In genomic region chr13:102886147-102886546, GRCm38 (mm10) we compare ENCODE assay signal across 15 mouse cellular contexts.
"Had no signal": no experiment of that assay in that cellular context is flagged by ENCODE, and none has a peak within 500 bp of the region (broad histone marks: within the 10 kb centered on the region; RNA-seq: fewer than 3 reads in every experiment).

No protein-coding gene starts in this region.

- H3K36me3 ChIP-seq: limb, embryonic 12.5 days; liver, embryonic 13.5 days; lung, embryonic 15.5 days had no signal

- H3K27me3 ChIP-seq: limb, embryonic 12.5 days; liver, embryonic 13.5 days; lung, embryonic 15.5 days had no signal

- DNase-seq: kidney, adult 9 months; kidney, postnatal 36 days; layer of hippocampus, adult 9-11 months; liver; liver, embryonic 13.5 days; liver, postnatal 0 days; lung, postnatal 14 days; midbrain, embryonic 14.5 days; right cerebral cortex, postnatal 14 days; thymus, postnatal 4 days had no signal

- ATAC-seq: liver, postnatal 0 days had no signal

- H3K9ac ChIP-seq: limb, embryonic 12.5 days; liver, embryonic 13.5 days; liver, postnatal 0 days; lung, embryonic 15.5 days had no signal

- H3K4me2 ChIP-seq: limb, embryonic 12.5 days; liver, embryonic 13.5 days; lung, embryonic 15.5 days had no signal

- H3K27ac ChIP-seq: kidney, postnatal 0 days; limb, embryonic 12.5 days; liver, embryonic 13.5 days; lung, embryonic 15.5 days; macrophage had no signal

- H3K9me3 ChIP-seq: limb, embryonic 12.5 days; liver, embryonic 13.5 days; lung, embryonic 15.5 days had no signal

- H3K4me3 ChIP-seq: limb, embryonic 12.5 days; liver, embryonic 13.5 days; lung, embryonic 15.5 days; myocyte had no signal
